Mouse (Mus musculus): ENCODE measurements around the gene Ubqln1.

- TF ChIP-seq CTCF (IDR thresholded peaks at IDR 0.05; ENCODE audit: low read depth) (no peak), EP300 (IDR thresholded peaks at IDR 0.05; ENCODE audit: low read depth) (no peak)
Observed at GRCm38 (mm10) chr13:58215253-58215591, 231 bp downstream of the Ubqln1 start.
